In the genomic region with DNA sequence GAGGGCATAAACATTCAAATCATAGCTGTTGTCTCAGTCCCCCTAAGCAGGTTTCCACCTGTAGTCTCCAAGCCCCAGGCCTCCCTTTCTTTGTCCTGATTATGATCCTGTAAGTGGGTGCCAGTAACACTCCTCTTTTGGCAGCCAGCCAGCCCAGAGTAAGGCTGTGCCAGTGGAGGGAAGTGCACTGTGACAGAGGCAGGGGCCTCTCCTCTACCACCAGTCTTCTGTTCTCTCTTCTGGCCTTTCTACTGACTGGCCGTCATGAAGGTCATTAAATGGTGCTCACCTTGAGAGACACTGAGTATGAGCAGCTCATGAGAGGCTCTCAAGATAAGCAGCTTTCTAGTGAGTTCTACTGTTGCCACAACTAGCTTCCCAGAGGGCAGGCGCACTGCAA, we compare ENCODE assay signal across 11 mouse cellular contexts.
DNase-seq lines count a peak whose midpoint lies in the region; ATAC-seq and TF ChIP-seq lines count a peak whose summit lies in the region.
"Had no signal": no experiment of that assay in that cellular context is flagged by ENCODE, and none has a peak within 500 bp of the region (broad histone marks: within the 10 kb centered on the region; RNA-seq: fewer than 3 reads in every experiment).

No protein-coding gene starts in this region.

- H3K4me3 ChIP-seq in kidney, embryonic 15.5 days (replicated peaks): no peak overlapping the region
- no peak overlapping the region for H3K4me3 ChIP-seq in lung, adult 2 months (replicated peaks; ENCODE audit: extremely low read depth, low read depth, low read length)
- H3K4me3 ChIP-seq in layer of hippocampus, adult 2 months: no peak overlapping the region
- H3K4me3 ChIP-seq: megakaryocyte, embryonic 14.5 days had no signal

- H3K9ac ChIP-seq in kidney, embryonic 15.5 days: no peak overlapping the region

- H3K27ac ChIP-seq in kidney, embryonic 15.5 days: no peak overlapping the region
- no peak overlapping the region for H3K27ac ChIP-seq in layer of hippocampus, adult 2 months

- peak; percentile 58 for DNase-seq in adrenal gland, postnatal 10 days
- DNase-seq in adrenal gland, adult 8-10 months: no peak
- DNase-seq in kidney, adult 11 months: peak; percentile 6
- peak; percentile 29 for DNase-seq in adrenal gland, postnatal 25 days
- DNase-seq in lung, adult 2 months: peak; percentile 23
- no peak for DNase-seq in layer of hippocampus, adult 2 months (ENCODE audit: low spot score in 2 of 2)
- DNase-seq: layer of hippocampus, postnatal 36 days; thymus, postnatal 25 days had no signal

- ATAC-seq in kidney, embryonic 15.5 days (replicated peaks; ENCODE audit: low FRiP score): no peak
- ATAC-seq in CD4-positive, CD25-positive, alpha-beta regulatory T cell, adult 4 months: no peak

- H3K4me1 ChIP-seq in kidney, embryonic 15.5 days: no peaks in the 10 kb centered on the region
- H3K4me1 ChIP-seq in lung, adult 2 months (ENCODE audit: control insufficient read depth, insufficient read depth, low read length): peaks cover 2% of the 10 kb centered on the region; the same call in 1 of the 2 replicates

- H3K36me3 ChIP-seq in kidney, embryonic 15.5 days: no peaks in the 10 kb centered on the region

- no peak for TF ChIP-seq POLR2A in lung, adult 2 months (IDR thresholded peaks at IDR 0.05; ENCODE audit: borderline replicate concordance, extremely low read depth, low read depth, low read length)

- WGBS in kidney, embryonic 15.5 days: 82% methylated on average over 2 of the region's 2 CpGs
- WGBS in lung, adult 2 months: 53% methylated on average over 2 of the region's 2 CpGs

- TF ChIP-seq CTCF in lung, adult 2 months (IDR thresholded peaks at IDR 0.05; ENCODE audit: insufficient read depth, low read length): no peak
- no peak for TF ChIP-seq CTCF in layer of hippocampus, adult 2 months (conservative IDR thresholded peaks at IDR 0.05)

- H3K4me2 ChIP-seq in kidney, embryonic 15.5 days: no peak overlapping the region

- no peaks in the 10 kb centered on the region for H3K9me3 ChIP-seq in kidney, embryonic 15.5 days (replicated peaks)
- H3K9me3 ChIP-seq: megakaryocyte, embryonic 14.5 days had no signal

- no peaks in the 10 kb centered on the region for H3K27me3 ChIP-seq in kidney, embryonic 15.5 days
- H3K27me3 ChIP-seq: megakaryocyte, embryonic 14.5 days had no signal

Comparison
In these comparisons a context has a peak if more than half of its experiments do, and no peak if none do; other contexts are left out.
1. DNase-seq: peak in adrenal gland, postnatal 10 days (single experiment), kidney, adult 11 months (single experiment), adrenal gland, postnatal 25 days (single experiment) and lung, adult 2 months (single experiment); none in adrenal gland, adult 8-10 months (single experiment) and layer of hippocampus, adult 2 months (0 of 2).